Mouse (Mus musculus) small intestine, adult 2 months (tissue): Measurements from ENCODE around the gene Asic2.

Source experiments
- CTCF ChIP-seq: fragments of 200-500 bp; IDR thresholded peaks from 2 replicates; pipeline ENCODE4 v1.5.1; 2012; ENCODE audit warnings: low read depth, mild to moderate bottlenecking, control low read depth, inconsistent platforms, low read length, moderate library complexity, mixed read lengths; ENCODE audit not compliant: insufficient replicate concordance, insufficient read length; ENCODE audit errors: extremely low read depth
- POLR2A ChIP-seq: fragments of 200-500 bp; IDR thresholded peaks from 2 replicates; pipeline ENCODE4 v1.6.1; 2012; ENCODE audit warnings: low read depth, mild to moderate bottlenecking, control low read depth, inconsistent platforms, low read length, moderate library complexity

DNA sequence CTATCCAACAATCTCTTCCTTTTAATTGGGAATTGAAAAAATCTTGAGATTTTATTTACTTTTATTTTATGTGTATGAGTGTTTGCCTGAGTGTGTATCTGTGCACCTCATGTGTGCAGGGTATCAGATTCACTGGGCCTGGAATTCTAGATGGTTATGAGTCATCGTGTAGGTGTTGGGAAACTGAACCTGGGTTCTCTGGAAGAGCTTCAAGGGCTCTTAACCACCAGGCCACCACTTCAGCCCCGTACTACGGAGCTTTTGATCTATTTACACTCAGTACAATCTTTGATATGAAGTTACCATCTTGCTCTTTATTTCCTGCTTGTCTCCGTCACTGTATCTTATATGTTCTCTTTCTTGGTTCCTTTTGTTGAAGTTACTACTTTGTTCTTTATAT, 1067.7 kb downstream of the Asic2 start:
- no peak for TF ChIP-seq POLR2A
- TF ChIP-seq CTCF, result no peak
